Comparison of ENCODE assay signal across 9 mouse cellular contexts in the genomic region with DNA sequence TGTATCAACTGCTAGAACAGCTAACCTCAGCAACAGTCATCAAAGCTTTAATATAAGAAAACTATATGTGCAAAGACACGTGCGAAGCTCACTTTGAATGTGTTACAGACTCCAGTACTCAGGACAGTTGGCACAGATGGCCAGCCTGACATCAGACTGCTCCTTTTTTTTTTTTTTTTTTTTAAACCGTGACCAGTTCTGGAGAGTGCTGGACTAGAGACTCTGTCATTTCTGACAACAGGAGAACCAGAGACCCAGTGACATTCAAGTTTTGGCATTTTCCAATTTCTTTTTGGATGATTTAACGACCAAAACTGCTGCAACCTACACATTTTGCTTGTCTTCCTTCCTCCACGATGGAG.
DNase-seq lines count a peak whose midpoint lies in the region; ATAC-seq and TF ChIP-seq lines count a peak whose summit lies in the region.
"Had no signal": no experiment of that assay in that cellular context is flagged by ENCODE, and none has a peak within 500 bp of the region (broad histone marks: within the 10 kb centered on the region; RNA-seq: fewer than 3 reads in every experiment).

No protein-coding gene starts in this region.

- ATAC-seq in embryonic facial prominence, embryonic 12.5 days (ENCODE audit: insufficient number of reproducible peaks, insufficient read depth, low FRiP score, low TSS enrichment), result no peak
- peak; percentile 58 for ATAC-seq in forebrain, embryonic 15.5 days (replicated peaks)

- H3K4me1 ChIP-seq in embryonic facial prominence, embryonic 12.5 days, result no peaks in the 10 kb centered on the region
- H3K4me1 ChIP-seq in embryonic facial prominence, embryonic 10.5 days, result no peaks in the 10 kb centered on the region
- peaks cover 31% of the 10 kb centered on the region for H3K4me1 ChIP-seq in forebrain, embryonic 15.5 days

- no peak overlapping the region for H3K4me3 ChIP-seq in embryonic facial prominence, embryonic 12.5 days
- H3K4me3 ChIP-seq in embryonic facial prominence, embryonic 10.5 days, result no peak overlapping the region
- no peak overlapping the region for H3K4me3 ChIP-seq in left cerebral cortex, adult 2 months
- H3K4me3 ChIP-seq in forebrain, embryonic 15.5 days, result no peak overlapping the region

- TF ChIP-seq CTCF in left cerebral cortex, adult 2 months (IDR thresholded peaks at IDR 0.05), result no peak
- TF ChIP-seq CTCF in brain, embryonic 14.5 days (IDR thresholded peaks at IDR 0.05; ENCODE audit: borderline replicate concordance, extremely low read depth, insufficient read depth, insufficient read length), result no peak

- H3K27me3 ChIP-seq in embryonic facial prominence, embryonic 12.5 days, result no peaks in the 10 kb centered on the region
- no peaks in the 10 kb centered on the region for H3K27me3 ChIP-seq in embryonic facial prominence, embryonic 10.5 days (replicated peaks; ENCODE audit: low read depth, poor library complexity, severe bottlenecking)
- no peaks in the 10 kb centered on the region for H3K27me3 ChIP-seq in forebrain, embryonic 15.5 days

- H3K4me2 ChIP-seq in embryonic facial prominence, embryonic 12.5 days (replicated peaks), result no peak overlapping the region
- peak overlapping the region; percentile 23; the same call in 1 of the 2 replicates for H3K4me2 ChIP-seq in forebrain, embryonic 15.5 days (replicated peaks)

- peak overlapping the region; percentile 6; the same call in 1 of the 2 replicates for H3K27ac ChIP-seq in embryonic facial prominence, embryonic 12.5 days
- H3K27ac ChIP-seq in embryonic facial prominence, embryonic 10.5 days (replicated peaks), result no peak overlapping the region
- peak overlapping the region; percentile 51; the same call in 1 of the 2 replicates for H3K27ac ChIP-seq in left cerebral cortex, adult 2 months
- H3K27ac ChIP-seq in forebrain, embryonic 15.5 days (replicated peaks), result peak overlapping the region; percentile 91

- WGBS in embryonic facial prominence, embryonic 12.5 days, result 58% methylated on average over 5 of the region's 5 CpGs
- 81% methylated on average over 5 of the region's 5 CpGs for WGBS in embryonic facial prominence, embryonic 10.5 days
- WGBS in forebrain, embryonic 15.5 days, result 39% methylated on average over 5 of the region's 5 CpGs

- no peak for DNase-seq in embryonic facial prominence, embryonic 10.5 days (ENCODE audit: low spot score)
- DNase-seq in left cerebral cortex, adult 2 months (ENCODE audit: extremely low spot score in 1 of 2, low spot score in 2 of 2), result no peak
- DNase-seq in left cerebral cortex, adult 8-10 months (ENCODE audit: low spot score in 2 of 2), result no peak
- peak; percentile 41 for DNase-seq in brain, embryonic 14.5 days (ENCODE audit: low read depth)
- no peak for DNase-seq in gastrocnemius, postnatal 36 days
- no peak for DNase-seq in ovary, postnatal 10 days (ENCODE audit: low spot score)
- DNase-seq: adrenal gland, postnatal 14 days had no signal

- H3K36me3 ChIP-seq in embryonic facial prominence, embryonic 12.5 days, result no peaks in the 10 kb centered on the region
- no peaks in the 10 kb centered on the region for H3K36me3 ChIP-seq in embryonic facial prominence, embryonic 10.5 days (replicated peaks)
- no peaks in the 10 kb centered on the region for H3K36me3 ChIP-seq in forebrain, embryonic 15.5 days

- no peaks in the 10 kb centered on the region for H3K9me3 ChIP-seq in embryonic facial prominence, embryonic 12.5 days
- H3K9me3 ChIP-seq in embryonic facial prominence, embryonic 10.5 days, result no peaks in the 10 kb centered on the region
- no peaks in the 10 kb centered on the region for H3K9me3 ChIP-seq in forebrain, embryonic 15.5 days

- no peak for TF ChIP-seq POLR2A in brain, embryonic 14.5 days (IDR thresholded peaks at IDR 0.05; ENCODE audit: borderline replicate concordance, extremely low read depth, insufficient read depth, insufficient read length, poor library complexity, severe bottlenecking)

- intact Hi-C loops in left cerebral cortex, adult 2 months (cut with DNase I), result loop anchor here (1.0 to 10.0 kb wide), 4 partner anchors 32 to 713 kb away; no protein-coding TSS in a partner anchor
- intact Hi-C loops in gastrocnemius, postnatal 36 days (cut with DNase I), result loop anchor here (10.0 kb wide), 1 partner anchor 593 kb away; no protein-coding TSS in a partner anchor

- H3K9ac ChIP-seq in embryonic facial prominence, embryonic 12.5 days, result no peak overlapping the region
- no peak overlapping the region for H3K9ac ChIP-seq in forebrain, embryonic 15.5 days (replicated peaks)
